Mouse (Mus musculus): Measurements from ENCODE around the gene Tbl3. TPM values are rescaled to one million over a fixed set of nuclear protein-coding genes. Genes with fewer than 3 reads are reported as not detected.

The Tbl3 gene
- polyA plus RNA-seq, 1 experiment from 2014 or later, result 167 TPM

DNA sequence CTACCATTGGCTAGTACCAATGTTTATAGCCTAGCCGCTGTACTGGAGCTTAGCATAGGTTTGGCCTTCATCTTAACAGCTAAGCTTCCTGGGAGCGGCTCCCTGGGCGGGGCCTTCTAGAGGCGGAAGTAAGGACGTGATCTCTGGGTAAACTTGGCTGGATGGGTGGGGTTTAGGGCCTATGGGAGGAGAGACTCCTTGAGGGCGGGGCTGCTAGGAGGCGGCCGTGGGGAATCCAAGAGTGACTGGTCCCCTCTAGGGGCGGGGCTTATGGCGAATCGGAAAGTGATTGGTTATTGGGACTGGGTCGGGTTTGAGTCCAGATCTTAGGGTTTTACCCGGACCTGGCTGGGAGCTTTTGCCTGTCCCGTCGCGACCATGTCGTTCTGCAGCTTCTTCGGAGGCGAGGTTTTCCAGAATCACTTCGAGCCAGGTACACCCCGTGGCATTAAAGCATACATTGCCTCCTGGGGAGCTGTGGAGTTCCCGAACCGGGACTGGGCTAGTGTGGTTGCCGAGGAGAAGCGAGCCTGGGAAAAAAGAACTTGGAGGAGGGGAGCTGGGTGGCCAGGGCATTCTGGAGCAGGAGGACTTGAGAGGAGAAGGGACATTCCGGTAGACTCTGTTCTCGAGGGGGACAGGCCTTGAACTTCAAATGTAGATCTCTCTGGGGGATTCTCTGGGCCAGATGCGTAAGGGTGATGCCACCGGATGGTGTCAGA, 29.0 kb upstream of the Tbl3 start, which contains the start of gene Msrb1:
Gene Msrb1, plus strand, starts transcription at position 313 of the 722 bp plus-strand sequence.
- Histone ChIP-seq H3K4me1 (peaks cover 26% of the 10 kb centered on the region), H3K36me3 (replicated peaks) (no peaks in the 10 kb centered on the region), H3K4me3 (peak within 1 kb of the TSS; percentile 75), H3K27me3 (ENCODE audit: poor library complexity, severe bottlenecking) (peaks cover 15% of the 10 kb centered on the region; the same call in 1 of the 2 replicates), H3K9me3 (no peaks in the 10 kb centered on the region), H3K27ac (peak within 1 kb of the TSS; percentile 83)
- WGBS, result 2% methylated on average over 29 of the region's 29 CpGs
- peak; percentile 95 for DNase-seq (ENCODE audit: extremely low spot score, low spot score)

DNA sequence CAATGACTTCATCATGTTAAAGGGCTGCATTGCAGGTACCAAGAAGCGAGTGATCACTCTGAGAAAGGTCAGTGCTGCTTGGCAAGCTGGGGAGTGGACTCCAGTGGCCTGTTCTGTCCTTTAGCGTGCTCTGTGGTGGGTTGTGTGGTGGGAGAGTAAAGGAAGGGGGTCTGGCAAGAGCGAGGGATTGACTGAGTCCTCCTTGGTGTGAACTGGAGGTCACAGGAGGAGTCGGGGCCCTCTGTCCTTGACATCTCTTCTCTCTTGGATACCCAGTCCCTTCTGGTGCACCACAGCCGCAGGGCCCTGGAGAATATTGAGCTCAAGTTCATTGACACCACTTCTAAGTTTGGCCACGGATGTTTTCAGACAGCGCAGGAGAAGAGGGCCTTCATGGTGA, 28.0 kb upstream of the Tbl3 start:
- Histone ChIP-seq H3K4me1 (peaks cover 26% of the 10 kb centered on the region), H3K27ac (peak overlapping the region; percentile 83), H3K36me3 (replicated peaks) (no peaks in the 10 kb centered on the region), H3K27me3 (ENCODE audit: poor library complexity, severe bottlenecking) (peaks cover 15% of the 10 kb centered on the region; the same call in 1 of the 2 replicates), H3K9me3 (no peaks in the 10 kb centered on the region), H3K4me3 (peak overlapping the region; percentile 75; the same call in 1 of the 2 replicates)
- 88% methylated on average over 7 of the region's 7 CpGs for WGBS
- no peak for DNase-seq (ENCODE audit: extremely low spot score, low spot score)

DNA sequence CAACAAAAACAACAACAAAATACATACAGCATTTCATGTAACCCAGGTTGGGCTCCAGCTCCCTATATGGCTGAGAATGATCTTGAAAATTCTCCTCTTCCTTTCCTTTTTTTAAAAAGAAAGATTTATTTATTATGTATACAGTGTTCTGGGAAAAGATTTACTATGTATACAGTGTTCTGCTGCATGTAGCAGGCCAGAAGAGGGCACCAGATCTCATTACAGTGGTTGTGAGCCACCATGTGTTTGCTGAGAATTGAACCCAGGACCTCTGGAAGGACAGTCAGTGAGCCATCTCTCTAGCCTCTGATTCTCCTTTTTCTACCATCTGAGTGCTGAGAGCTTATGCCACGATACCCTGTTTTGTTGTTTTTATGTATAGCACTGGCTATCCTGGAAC, 27.1 kb upstream of the Tbl3 start:
- WGBS, result 78% methylated on average over 1 of the region's 1 CpGs
- Histone ChIP-seq H3K4me1 (peaks cover 26% of the 10 kb centered on the region), H3K9me3 (no peaks in the 10 kb centered on the region), H3K36me3 (replicated peaks) (no peaks in the 10 kb centered on the region), H3K4me3 (no peak overlapping the region), H3K27ac (no peak overlapping the region), H3K27me3 (ENCODE audit: poor library complexity, severe bottlenecking) (peaks cover 15% of the 10 kb centered on the region; the same call in 1 of the 2 replicates)
- no peak for DNase-seq (ENCODE audit: extremely low spot score, low spot score)

DNA sequence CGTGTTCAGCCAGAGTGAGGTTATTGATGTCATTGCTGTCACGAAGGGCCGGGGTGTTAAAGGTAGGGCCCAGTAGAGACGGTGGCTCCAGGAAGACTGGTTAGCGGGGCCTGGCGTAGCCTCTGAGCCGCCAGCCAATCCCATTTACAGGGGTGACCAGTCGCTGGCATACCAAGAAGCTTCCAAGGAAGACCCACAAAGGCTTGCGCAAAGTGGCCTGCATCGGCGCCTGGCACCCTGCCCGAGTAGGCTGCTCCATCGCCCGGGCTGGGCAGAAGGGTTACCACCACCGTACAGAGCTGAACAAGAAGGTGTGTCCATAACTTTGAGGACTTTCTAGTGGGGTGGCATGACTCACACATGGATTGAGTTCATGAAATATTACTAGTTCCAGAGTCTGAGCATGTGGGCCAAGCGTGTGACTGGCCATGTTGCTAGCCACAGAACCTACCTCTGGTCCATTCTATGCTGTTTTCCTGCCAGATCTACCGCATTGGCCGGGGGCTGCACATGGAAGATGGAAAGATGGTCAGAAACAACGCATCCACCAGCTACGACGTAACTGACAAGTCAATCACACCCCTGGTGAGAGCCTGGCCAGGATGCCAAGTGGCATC, 26.1 kb upstream of the Tbl3 start:
- H3K9me3 ChIP-seq, result no peaks in the 10 kb centered on the region
- no peak for DNase-seq (ENCODE audit: extremely low spot score, low spot score)

DNA sequence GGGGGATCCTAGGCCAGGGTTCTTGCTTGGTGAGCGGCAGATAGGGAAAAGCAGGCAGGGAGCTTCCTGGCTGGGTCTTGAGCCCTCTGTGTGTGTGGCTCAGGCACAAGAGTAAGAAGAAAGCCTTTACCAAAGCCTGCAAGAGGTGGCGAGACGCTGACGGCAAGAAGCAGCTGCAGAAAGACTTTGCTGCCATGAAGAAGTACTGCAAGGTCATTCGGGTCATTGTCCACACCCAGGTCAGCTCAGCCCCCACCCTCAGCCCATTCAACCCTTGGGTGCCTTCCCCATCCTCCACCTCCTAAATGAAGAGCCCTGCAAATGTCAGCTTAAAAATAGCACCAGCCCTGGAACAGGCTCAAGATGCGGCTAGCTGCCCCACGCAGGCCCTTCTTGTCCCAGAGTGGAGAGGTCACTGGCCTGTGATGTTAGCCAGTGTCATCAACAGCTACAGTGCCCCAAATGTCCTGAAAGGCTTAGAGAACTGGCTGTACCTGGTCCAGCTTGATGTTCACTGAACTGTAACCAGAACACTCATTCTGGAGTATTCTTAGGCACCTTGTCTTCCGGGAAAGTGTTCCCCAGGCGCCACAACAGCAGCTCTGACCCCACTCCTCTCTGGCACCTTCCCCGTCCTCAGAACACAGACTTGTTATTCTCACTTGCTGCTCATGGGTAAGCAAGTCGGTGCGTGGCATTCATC, 24.9 kb upstream of the Tbl3 start:
- DNase-seq (ENCODE audit: extremely low spot score, low spot score), result no peak
- H3K27ac ChIP-seq, result no peak overlapping the region
- 82% methylated on average over 12 of the region's 12 CpGs for WGBS
- no peaks in the 10 kb centered on the region for H3K36me3 ChIP-seq (replicated peaks)
- H3K4me3 ChIP-seq, result no peak overlapping the region
- no peaks in the 10 kb centered on the region for H3K9me3 ChIP-seq
- peaks cover 21% of the 10 kb centered on the region for H3K27me3 ChIP-seq (ENCODE audit: poor library complexity, severe bottlenecking)
- peaks cover 19% of the 10 kb centered on the region for H3K4me1 ChIP-seq

More for the DNA sequence above, 26.1 kb upstream of the Tbl3 start:
- Histone ChIP-seq H3K27me3 (ENCODE audit: poor library complexity, severe bottlenecking) (peaks cover 15% of the 10 kb centered on the region; the same call in 1 of the 2 replicates), H3K27ac (no peak overlapping the region), H3K4me1 (peaks cover 26% of the 10 kb centered on the region), H3K4me3 (no peak overlapping the region), H3K36me3 (replicated peaks) (no peaks in the 10 kb centered on the region)
- 90% methylated on average over 21 of the region's 21 CpGs for WGBS

DNA sequence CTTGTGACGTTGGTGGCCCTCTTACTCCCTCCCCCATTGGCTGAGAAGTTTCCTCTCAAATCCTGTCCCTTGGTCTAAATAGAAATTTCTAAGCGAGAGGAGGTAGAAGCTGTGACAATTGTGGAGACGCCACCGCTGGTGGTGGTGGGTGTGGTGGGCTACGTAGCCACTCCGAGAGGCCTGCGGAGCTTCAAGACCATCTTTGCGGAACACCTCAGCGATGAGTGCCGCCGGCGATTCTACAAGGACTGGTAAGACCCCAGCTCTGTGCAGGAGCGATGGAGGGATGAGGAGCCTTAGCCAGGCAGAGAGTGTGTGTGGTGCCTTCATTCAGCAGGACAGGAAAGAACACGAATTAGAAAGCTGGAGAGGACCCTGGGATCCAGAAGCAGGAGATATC, 23.3 kb upstream of the Tbl3 start:
- Histone ChIP-seq H3K27ac (no peak overlapping the region), H3K9me3 (no peaks in the 10 kb centered on the region), H3K27me3 (ENCODE audit: poor library complexity, severe bottlenecking) (peaks cover 21% of the 10 kb centered on the region), H3K4me3 (no peak overlapping the region), H3K36me3 (replicated peaks) (no peaks in the 10 kb centered on the region), H3K4me1 (peaks cover 6% of the 10 kb centered on the region)
- WGBS, result 83% methylated on average over 14 of the region's 14 CpGs
- DNase-seq (ENCODE audit: extremely low spot score, low spot score), result no peak

DNA sequence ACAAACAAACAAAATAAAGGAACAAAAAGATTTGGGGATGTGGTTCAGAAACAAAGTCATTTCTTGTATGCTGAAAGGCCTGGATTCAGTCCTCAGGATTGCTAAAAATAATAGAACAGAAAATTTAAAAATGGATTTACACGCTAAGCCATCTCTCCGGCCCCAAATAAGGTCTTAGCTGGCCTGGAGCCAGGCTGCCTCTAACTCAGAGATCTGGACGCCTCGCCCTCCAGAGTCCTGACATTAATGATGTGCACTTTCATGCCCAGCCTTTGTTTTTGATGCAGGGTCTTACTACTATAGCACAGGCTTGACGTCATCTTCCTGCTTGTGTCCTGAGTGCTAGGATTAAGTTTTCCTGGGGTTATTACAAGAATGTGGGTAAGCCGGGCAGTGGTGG, 21.6 kb upstream of the Tbl3 start:
- Histone ChIP-seq H3K4me1 (peaks cover 4% of the 10 kb centered on the region; the same call in 1 of the 2 replicates), H3K36me3 (replicated peaks) (no peaks in the 10 kb centered on the region), H3K27me3 (ENCODE audit: poor library complexity, severe bottlenecking) (peaks cover 21% of the 10 kb centered on the region), H3K9me3 (no peaks in the 10 kb centered on the region), H3K27ac (no peak overlapping the region), H3K4me3 (no peak overlapping the region)
- 88% methylated on average over 6 of the region's 6 CpGs for whole genome bisulfite sequencing
- DNase-seq (ENCODE audit: extremely low spot score, low spot score), result no peak

DNA sequence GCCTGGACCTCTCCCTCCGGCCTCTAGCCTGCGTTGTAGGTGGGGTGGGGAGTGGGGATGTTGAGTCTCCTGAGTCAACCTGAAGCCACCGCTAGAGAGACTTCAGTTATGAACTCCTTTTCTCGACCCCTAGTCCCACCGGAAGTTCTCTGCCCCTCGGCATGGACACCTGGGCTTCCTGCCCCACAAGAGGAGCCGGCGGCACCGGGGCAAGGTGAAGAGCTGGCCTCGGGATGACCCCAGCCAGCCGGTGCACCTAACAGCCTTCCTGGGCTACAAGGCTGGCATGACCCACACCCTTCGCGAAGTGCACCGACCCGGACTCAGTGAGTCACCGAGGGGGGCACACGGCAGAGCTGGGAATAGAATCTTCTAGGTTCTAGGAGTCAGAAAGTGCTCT, 20.7 kb upstream of the Tbl3 start:
- no peak overlapping the region for H3K4me3 ChIP-seq
- WGBS, result 82% methylated on average over 17 of the region's 17 CpGs
- peaks cover 10% of the 10 kb centered on the region for H3K4me1 ChIP-seq
- peaks cover 16% of the 10 kb centered on the region for H3K27me3 ChIP-seq (ENCODE audit: poor library complexity, severe bottlenecking)
- no peaks in the 10 kb centered on the region for H3K9me3 ChIP-seq
- H3K36me3 ChIP-seq (replicated peaks), result no peaks in the 10 kb centered on the region
- DNase-seq (ENCODE audit: extremely low spot score, low spot score), result no peak
- no peak overlapping the region for H3K27ac ChIP-seq

DNA sequence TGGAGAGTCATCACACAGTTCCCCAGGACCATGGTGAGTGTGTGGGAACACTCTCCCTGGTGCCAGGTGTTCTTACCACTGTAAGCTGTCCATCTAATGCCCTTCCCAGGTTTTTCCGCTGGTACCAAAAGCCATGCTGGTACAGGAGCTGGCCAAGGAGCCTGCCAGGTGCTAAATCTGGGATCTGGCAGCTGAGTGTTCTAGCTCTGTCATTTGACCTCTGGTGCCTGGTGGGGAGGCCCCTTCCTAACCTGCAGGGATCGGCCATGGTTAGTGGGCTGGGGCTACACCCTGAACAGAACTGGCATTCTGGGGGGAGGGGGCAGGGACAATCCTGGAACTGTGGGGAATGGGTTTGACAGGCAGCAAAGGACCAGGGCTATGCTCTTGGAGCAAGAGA, 20.2 kb upstream of the Tbl3 start, which contains the start of gene Rpl3l:
Gene Rpl3l, plus strand, starts transcription at position 203 of the 400 bp plus-strand sequence.
- peaks cover 1% of the 10 kb centered on the region for H3K36me3 ChIP-seq (replicated peaks)
- no peak within 1 kb of the TSS for H3K4me3 ChIP-seq
- WGBS, result 76% methylated on average over 2 of the region's 2 CpGs
- DNase-seq (ENCODE audit: extremely low spot score, low spot score), result no peak
- peaks cover 16% of the 10 kb centered on the region for H3K4me1 ChIP-seq
- peaks cover 14% of the 10 kb centered on the region; the same call in 1 of the 2 replicates for H3K27me3 ChIP-seq (ENCODE audit: poor library complexity, severe bottlenecking)
- no peak within 1 kb of the TSS for H3K27ac ChIP-seq
- no peaks in the 10 kb centered on the region for H3K9me3 ChIP-seq

DNA sequence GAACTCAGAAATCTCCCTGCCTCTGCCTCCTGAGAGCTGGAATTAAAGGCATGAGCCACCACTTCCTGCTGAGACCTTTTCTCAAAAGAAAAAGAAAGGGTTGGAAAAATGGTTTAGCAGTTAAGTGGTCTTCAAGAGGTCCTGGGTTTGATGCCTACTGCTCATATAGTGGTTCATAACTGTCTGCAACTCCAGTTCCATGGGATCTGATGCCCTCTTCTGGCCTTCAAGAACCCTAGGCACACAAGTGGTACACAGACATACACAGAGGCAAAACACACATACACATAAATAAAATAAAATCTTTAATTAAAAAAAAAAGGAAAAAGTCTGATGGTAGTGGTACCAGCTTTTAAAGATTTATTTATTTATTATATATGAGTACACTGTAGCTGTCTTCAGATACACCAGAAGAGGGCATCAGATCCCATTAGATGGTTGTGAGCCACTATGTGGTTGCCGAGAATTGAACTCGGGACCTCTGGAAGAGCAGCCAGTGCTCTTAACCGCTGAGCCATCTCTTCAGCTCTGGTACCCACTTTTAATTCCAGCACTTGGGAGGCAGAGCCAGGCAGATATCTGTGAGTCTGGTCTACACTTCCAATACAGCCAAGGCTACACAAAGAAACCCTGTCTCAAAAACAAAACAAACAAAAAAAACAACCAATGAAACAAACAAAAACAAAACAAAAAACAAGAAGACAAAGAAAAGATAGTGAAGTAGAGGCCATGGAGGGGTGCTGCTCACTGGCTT, 18.4 kb upstream of the Tbl3 start:
- H3K9me3 ChIP-seq, result no peaks in the 10 kb centered on the region
- DNase-seq (ENCODE audit: extremely low spot score, low spot score), result no peak
- H3K4me3 ChIP-seq, result no peak overlapping the region
- H3K36me3 ChIP-seq (replicated peaks), result peaks cover 18% of the 10 kb centered on the region
- no peak overlapping the region for H3K27ac ChIP-seq
- 74% methylated on average over 3 of the region's 3 CpGs for WGBS
- peaks cover 32% of the 10 kb centered on the region for H3K4me1 ChIP-seq
- H3K27me3 ChIP-seq (ENCODE audit: poor library complexity, severe bottlenecking), result peaks cover 6% of the 10 kb centered on the region; the same call in 1 of the 2 replicates

DNA sequence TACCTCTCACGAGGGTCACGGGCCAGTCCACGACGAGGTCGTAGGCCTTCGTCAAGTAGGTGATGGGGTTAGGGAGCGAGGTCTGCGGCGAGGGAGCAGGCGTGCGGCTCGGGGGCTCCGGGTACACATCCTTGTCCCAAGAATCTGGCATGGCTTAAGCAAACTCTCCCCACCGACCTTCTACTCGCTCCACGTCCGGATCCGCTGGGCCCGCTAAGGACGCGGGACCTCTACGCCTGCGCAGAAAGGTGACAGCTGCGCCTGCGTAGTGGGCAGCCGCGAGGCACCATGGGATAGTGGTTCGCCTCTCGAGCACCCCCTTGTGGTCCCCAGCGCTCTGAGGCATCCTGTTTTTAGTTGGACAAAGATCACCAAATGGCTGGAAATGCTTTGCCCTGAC, 16.7 kb upstream of the Tbl3 start, which contains the start of gene Ndufb10:
Gene Ndufb10, minus strand, starts transcription at position 295 of the 400 bp plus-strand sequence.
- WGBS, result under 1% methylated on average over 30 of the region's 30 CpGs
- H3K9me3 ChIP-seq, result no peaks in the 10 kb centered on the region
- peaks cover 6% of the 10 kb centered on the region; the same call in 1 of the 2 replicates for H3K27me3 ChIP-seq (ENCODE audit: poor library complexity, severe bottlenecking)
- peak; percentile 95 for DNase-seq (ENCODE audit: extremely low spot score, low spot score)
- H3K27ac ChIP-seq, result peak within 1 kb of the TSS; percentile 86
- peak within 1 kb of the TSS; percentile 91 for H3K4me3 ChIP-seq
- peaks cover 23% of the 10 kb centered on the region for H3K36me3 ChIP-seq (replicated peaks)
- peaks cover 34% of the 10 kb centered on the region for H3K4me1 ChIP-seq

DNA sequence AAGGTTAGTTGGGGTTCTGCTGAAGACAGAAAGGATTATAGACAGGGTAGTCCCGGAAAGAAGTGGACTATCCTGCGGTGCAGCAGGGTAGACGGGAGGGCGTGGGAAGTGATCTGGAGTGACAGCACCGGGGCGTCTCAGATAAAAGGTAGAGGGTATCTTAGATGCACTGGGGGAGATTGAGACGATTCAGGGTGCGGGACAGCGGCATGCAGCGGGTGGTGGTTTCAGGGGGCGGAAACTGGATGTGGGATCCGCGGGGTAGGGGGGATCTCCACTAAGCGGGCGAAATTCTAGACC, 16.4 kb upstream of the Tbl3 start:
- WGBS, result under 1% methylated on average over 15 of the region's 15 CpGs
- Histone ChIP-seq H3K27me3 (ENCODE audit: poor library complexity, severe bottlenecking) (peaks cover 6% of the 10 kb centered on the region; the same call in 1 of the 2 replicates), H3K36me3 (replicated peaks) (peaks cover 24% of the 10 kb centered on the region), H3K4me1 (peaks cover 38% of the 10 kb centered on the region), H3K9me3 (no peaks in the 10 kb centered on the region), H3K4me3 (peak overlapping the region; percentile 91), H3K27ac (peak overlapping the region; percentile 86)
- DNase-seq (ENCODE audit: extremely low spot score, low spot score), result no peak

Data from forebrain, embryonic 10.5 days (tissue).